Mouse (Mus musculus): ENCODE measurements at regions not wholly inside any gene's neighbourhood (a gene's known extent, or its start where the extent isn't known, plus 50 kb on each side); places are given as distances from the start of the nearest gene placed in this dataset.

DNA sequence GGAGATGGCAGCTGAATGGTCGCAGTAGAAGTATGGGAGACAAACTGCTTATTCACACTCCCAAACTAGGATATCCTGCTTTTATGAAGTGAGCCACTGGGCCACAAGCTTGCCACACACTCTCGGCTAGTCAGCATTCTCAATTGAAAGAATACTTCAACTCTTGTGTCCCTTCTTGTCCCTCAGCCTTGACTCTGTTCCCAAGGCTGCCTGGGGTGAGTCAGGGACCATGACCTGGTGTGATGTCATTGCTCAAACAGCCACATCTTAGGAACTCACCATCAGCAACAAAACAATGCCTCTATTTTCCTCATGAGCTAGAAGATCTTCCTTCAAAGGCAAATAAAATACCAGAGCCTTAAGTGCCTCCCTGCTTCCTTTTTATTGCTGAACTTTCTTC is 224.6 kb downstream of the Klf6 start:
- 60% methylated on average over 2 of the region's 2 CpGs for WGBS
- Histone ChIP-seq H3K4me1 (ENCODE audit: control insufficient read depth, insufficient read depth, low read length) (peaks cover 2% of the 10 kb centered on the region), H3K4me3 (no peak overlapping the region), H3K36me3 (ENCODE audit: control insufficient read depth, insufficient read depth, low read length) (no peaks in the 10 kb centered on the region), H3K27ac (no peak overlapping the region), H3K79me2 (replicated peaks; ENCODE audit: control insufficient read depth, insufficient read depth, low read length) (no peaks in the 10 kb centered on the region), H3K9ac (ENCODE audit: low read depth, low read length) (no peak overlapping the region), H3K27me3 (ENCODE audit: control insufficient read depth, insufficient read depth, low read length) (no peaks in the 10 kb centered on the region)
- intact Hi-C loops (cut with DNase I): no loop called here
- DNase-seq: no peak
- no peak for TF ChIP-seq EP300 (IDR thresholded peaks at IDR 0.05; ENCODE audit: insufficient read depth, low read depth, low read length)
- TF ChIP-seq CTCF (IDR thresholded peaks at IDR 0.05): no peak
- TF ChIP-seq POLR2A (IDR thresholded peaks at IDR 0.05; ENCODE audit: insufficient read depth, low read depth, low read length): no peak

DNA sequence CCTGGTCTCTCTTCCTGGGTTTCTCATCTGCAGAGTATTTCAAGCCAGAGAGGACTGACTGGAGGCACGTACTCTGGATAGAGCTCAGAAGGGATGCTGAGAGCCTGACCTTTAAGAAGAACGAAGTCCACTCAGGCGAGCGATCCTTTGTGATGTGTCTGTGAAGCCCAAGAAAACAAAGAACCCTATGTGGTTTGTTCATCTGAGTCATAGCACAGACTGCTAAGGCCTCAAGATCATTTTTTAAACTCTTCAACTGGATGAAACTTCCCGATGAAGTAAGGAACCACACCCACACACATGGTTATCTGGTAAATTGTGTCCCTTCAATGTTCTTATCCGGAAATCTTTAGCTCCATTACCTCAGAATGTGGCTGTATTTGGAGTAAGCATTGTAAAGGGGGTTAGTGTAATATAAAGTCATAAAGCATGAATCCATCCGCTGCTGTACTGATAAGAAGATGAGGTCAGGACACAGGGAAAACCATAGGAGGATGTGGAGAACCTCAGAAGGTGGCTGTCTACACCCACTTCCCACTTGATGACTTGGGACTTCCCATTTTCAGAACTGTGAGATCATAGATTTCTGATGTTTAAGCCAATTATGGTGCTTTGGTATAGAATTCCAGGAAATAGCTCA is 247.9 kb downstream of the Klf6 start:
- H3K36me3 ChIP-seq (ENCODE audit: control insufficient read depth, insufficient read depth, low read length): no peaks in the 10 kb centered on the region

DNA sequence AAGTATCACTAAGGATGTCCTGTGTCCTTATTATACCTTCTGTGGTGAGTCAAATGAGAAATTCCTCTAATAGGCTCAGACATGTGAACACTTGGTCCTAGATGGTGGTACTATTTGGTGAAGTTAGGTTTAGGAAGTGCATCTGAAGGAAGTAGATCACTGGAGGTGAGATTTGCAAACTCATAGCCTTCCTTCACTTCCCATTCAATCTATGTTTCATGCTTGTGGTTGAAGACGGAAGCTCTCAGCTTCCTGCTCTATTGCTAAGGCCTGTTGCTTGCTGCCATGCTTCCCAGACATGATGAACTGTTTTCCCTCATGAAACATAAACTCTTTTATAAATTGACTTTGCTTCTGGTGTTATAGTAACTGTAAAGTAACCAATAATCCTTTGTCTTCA is 258.4 kb downstream of the Klf6 start:
- Histone ChIP-seq H3K9ac (ENCODE audit: low read depth, low read length) (no peak overlapping the region), H3K27me3 (ENCODE audit: control insufficient read depth, insufficient read depth, low read length) (no peaks in the 10 kb centered on the region), H3K27ac (no peak overlapping the region), H3K4me3 (no peak overlapping the region), H3K4me1 (ENCODE audit: control insufficient read depth, insufficient read depth, low read length) (no peaks in the 10 kb centered on the region), H3K79me2 (replicated peaks; ENCODE audit: control insufficient read depth, insufficient read depth, low read length) (no peaks in the 10 kb centered on the region), H3K36me3 (ENCODE audit: control insufficient read depth, insufficient read depth, low read length) (no peaks in the 10 kb centered on the region)
- WGBS: 89% methylated on average over 1 of the region's 1 CpGs
- intact Hi-C loops (cut with DNase I): no loop called here
- no peak for TF ChIP-seq CTCF (IDR thresholded peaks at IDR 0.05)
- no peak for TF ChIP-seq EP300 (IDR thresholded peaks at IDR 0.05; ENCODE audit: insufficient read depth, low read depth, low read length)
- no peak for TF ChIP-seq POLR2A (IDR thresholded peaks at IDR 0.05; ENCODE audit: insufficient read depth, low read depth, low read length)
- no peak for DNase-seq

More for the DNA sequence above, 247.9 kb downstream of the Klf6 start:
- Histone ChIP-seq H3K27me3 (ENCODE audit: control insufficient read depth, insufficient read depth, low read length) (no peaks in the 10 kb centered on the region), H3K9ac (ENCODE audit: low read depth, low read length) (no peak overlapping the region), H3K79me2 (replicated peaks; ENCODE audit: control insufficient read depth, insufficient read depth, low read length) (no peaks in the 10 kb centered on the region), H3K4me3 (no peak overlapping the region), H3K4me1 (ENCODE audit: control insufficient read depth, insufficient read depth, low read length) (no peaks in the 10 kb centered on the region), H3K27ac (no peak overlapping the region)
- TF ChIP-seq POLR2A (IDR thresholded peaks at IDR 0.05; ENCODE audit: insufficient read depth, low read depth, low read length) (no peak), EP300 (IDR thresholded peaks at IDR 0.05; ENCODE audit: insufficient read depth, low read depth, low read length) (no peak), CTCF (IDR thresholded peaks at IDR 0.05) (no peak)
- 46% methylated on average over 7 of the region's 7 CpGs for WGBS
- no peak for DNase-seq
- intact Hi-C loops (cut with DNase I): no loop called here

DNA sequence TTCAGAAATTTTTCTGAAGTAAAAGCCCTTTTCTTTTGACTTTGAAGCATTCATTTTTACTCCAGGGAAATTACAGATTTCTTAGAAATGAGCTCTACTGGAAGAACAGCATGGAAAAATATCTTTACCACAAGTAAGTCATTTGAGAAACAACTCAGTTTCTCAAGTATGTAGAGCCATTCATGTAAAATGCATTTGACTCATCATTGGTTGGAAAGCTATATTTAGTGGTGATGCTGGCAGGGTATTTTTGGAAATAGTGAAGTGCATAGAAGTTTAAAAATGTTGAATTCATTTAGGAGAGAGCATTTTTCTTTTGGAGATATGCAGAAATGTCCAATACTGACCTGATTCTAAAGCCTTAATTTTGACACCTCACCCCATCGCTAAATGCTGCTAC is 266.0 kb downstream of the Klf6 start:
- TF ChIP-seq EP300 (IDR thresholded peaks at IDR 0.05; ENCODE audit: insufficient read depth, low read depth, low read length) (no peak), POLR2A (IDR thresholded peaks at IDR 0.05; ENCODE audit: insufficient read depth, low read depth, low read length) (no peak), CTCF (IDR thresholded peaks at IDR 0.05) (no peak)
- Histone ChIP-seq H3K4me1 (ENCODE audit: control insufficient read depth, insufficient read depth, low read length) (no peaks in the 10 kb centered on the region), H3K79me2 (replicated peaks; ENCODE audit: control insufficient read depth, insufficient read depth, low read length) (no peaks in the 10 kb centered on the region), H3K4me3 (no peak overlapping the region), H3K27ac (no peak overlapping the region), H3K36me3 (ENCODE audit: control insufficient read depth, insufficient read depth, low read length) (no peaks in the 10 kb centered on the region), H3K9ac (ENCODE audit: low read depth, low read length) (no peak overlapping the region), H3K27me3 (ENCODE audit: control insufficient read depth, insufficient read depth, low read length) (no peaks in the 10 kb centered on the region)
- intact Hi-C loops (cut with DNase I): no loop called here
- 96% methylated on average over 1 of the region's 1 CpGs for WGBS
- DNase-seq: no peak

DNA sequence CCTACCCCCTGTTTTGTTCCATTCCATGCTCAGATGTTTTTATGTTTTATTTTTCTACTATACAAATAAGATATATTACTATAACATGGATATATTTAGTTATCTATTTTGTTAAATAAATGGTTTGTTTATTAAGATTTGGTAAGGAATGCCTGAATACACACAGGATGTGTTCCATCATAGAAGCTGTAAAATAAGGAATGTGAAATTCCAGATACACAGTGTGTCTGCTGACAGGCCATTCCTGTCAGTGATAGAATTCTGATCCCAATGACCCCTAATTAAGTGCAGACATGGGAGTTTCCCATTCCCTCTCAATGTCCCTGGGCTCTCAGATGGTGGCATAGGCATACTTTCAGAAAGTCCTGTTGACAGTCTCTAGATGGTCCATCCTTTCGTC is 267.6 kb downstream of the Klf6 start:
- DNase-seq: no peak
- no peaks in the 10 kb centered on the region for H3K27me3 ChIP-seq (ENCODE audit: control insufficient read depth, insufficient read depth, low read length)
- H3K9ac ChIP-seq (ENCODE audit: low read depth, low read length): no peak overlapping the region
- no peak overlapping the region for H3K27ac ChIP-seq
- WGBS: 84% methylated on average over 1 of the region's 1 CpGs
- no peaks in the 10 kb centered on the region for H3K79me2 ChIP-seq (replicated peaks; ENCODE audit: control insufficient read depth, insufficient read depth, low read length)
- H3K4me3 ChIP-seq: no peak overlapping the region
- H3K36me3 ChIP-seq (ENCODE audit: control insufficient read depth, insufficient read depth, low read length): no peaks in the 10 kb centered on the region
- TF ChIP-seq POLR2A (IDR thresholded peaks at IDR 0.05; ENCODE audit: insufficient read depth, low read depth, low read length) (no peak), CTCF (IDR thresholded peaks at IDR 0.05) (no peak), EP300 (IDR thresholded peaks at IDR 0.05; ENCODE audit: insufficient read depth, low read depth, low read length) (no peak)
- intact Hi-C loops (cut with DNase I): no loop called here
- H3K4me1 ChIP-seq (ENCODE audit: control insufficient read depth, insufficient read depth, low read length): no peaks in the 10 kb centered on the region

DNA sequence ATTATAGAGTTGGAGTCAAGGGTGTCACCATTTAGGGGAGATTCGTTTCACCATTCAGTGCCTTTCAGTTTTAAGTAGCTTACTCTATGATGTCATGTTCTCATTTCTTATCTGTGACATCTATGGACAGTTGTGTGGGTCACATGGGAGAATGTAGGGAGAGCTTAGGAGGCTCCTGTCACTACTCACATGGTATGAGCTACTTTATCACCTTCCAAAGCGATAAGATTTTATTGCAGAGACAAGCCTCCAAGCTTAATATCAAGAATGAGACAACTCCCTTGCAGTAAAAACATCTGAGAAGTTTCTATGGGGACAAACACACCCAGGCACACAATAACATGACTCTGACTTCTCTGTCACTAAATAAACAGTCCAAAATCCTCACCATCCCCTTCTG is 270.1 kb downstream of the Klf6 start:
- Histone ChIP-seq H3K79me2 (replicated peaks; ENCODE audit: control insufficient read depth, insufficient read depth, low read length) (no peaks in the 10 kb centered on the region), H3K9ac (ENCODE audit: low read depth, low read length) (no peak overlapping the region), H3K27me3 (ENCODE audit: control insufficient read depth, insufficient read depth, low read length) (no peaks in the 10 kb centered on the region), H3K4me1 (ENCODE audit: control insufficient read depth, insufficient read depth, low read length) (no peaks in the 10 kb centered on the region), H3K27ac (no peak overlapping the region), H3K36me3 (ENCODE audit: control insufficient read depth, insufficient read depth, low read length) (no peaks in the 10 kb centered on the region), H3K4me3 (no peak overlapping the region)
- intact Hi-C loops (cut with DNase I): no loop called here
- TF ChIP-seq POLR2A (IDR thresholded peaks at IDR 0.05; ENCODE audit: insufficient read depth, low read depth, low read length): no peak
- no peak for TF ChIP-seq CTCF (IDR thresholded peaks at IDR 0.05)
- no peak for TF ChIP-seq EP300 (IDR thresholded peaks at IDR 0.05; ENCODE audit: insufficient read depth, low read depth, low read length)
- DNase-seq: no peak
- WGBS: 62% methylated on average over 2 of the region's 2 CpGs

Data from heart, adult 2 months (tissue).